Mouse (Mus musculus): ENCODE measurements around the gene Gm21970.

Gene Gm21970

GRCm38 (mm10) chr16:91391421-91391820, at the start of gene Gm21970:
Gene Gm21970, plus strand, starts transcription at chr16:91391721.
- DNase-seq (ENCODE audit: low spot score in 2 of 2): no peak

GRCm38 (mm10) chr16:91346491-91346890, 45.0 kb upstream of the Gm21970 start:
- no peak for DNase-seq (ENCODE audit: low spot score in 2 of 2)

GRCm38 (mm10) chr16:91347491-91348263, 43.8 kb upstream of the Gm21970 start:
- DNase-seq (ENCODE audit: low spot score in 2 of 2): peak in 1 of 2 experiments; percentile 25

GRCm38 (mm10) chr16:91348264-91348565, 43.3 kb upstream of the Gm21970 start:
- DNase-seq (ENCODE audit: low spot score in 2 of 2): peak in 1 of 2 experiments; percentile 40

GRCm38 (mm10) chr16:91348588-91349330, 42.8 kb upstream of the Gm21970 start:
- peak; percentile 57 to 70 for DNase-seq (ENCODE audit: low spot score in 2 of 2)

- DNase-seq (ENCODE audit: low spot score in 2 of 2): peak; percentile 69 to 82
Measured at GRCm38 (mm10) chr16:91352084-91352562, 39.4 kb upstream of the Gm21970 start.

GRCm38 (mm10) chr16:91352749-91353148, 38.8 kb upstream of the Gm21970 start:
- peak; percentile 64 to 78 for DNase-seq (ENCODE audit: low spot score in 2 of 2)

GRCm38 (mm10) chr16:91353177-91353576, 38.3 kb upstream of the Gm21970 start:
- peak in 1 of 2 experiments; percentile 27 for DNase-seq (ENCODE audit: low spot score in 2 of 2)

GRCm38 (mm10) chr16:91353638-91354037, 37.9 kb upstream of the Gm21970 start:
- no peak for DNase-seq (ENCODE audit: low spot score in 2 of 2)

- peak; percentile 41 to 64 for DNase-seq (ENCODE audit: low spot score in 2 of 2)
Measured at GRCm38 (mm10) chr16:91354599-91354998, 36.9 kb upstream of the Gm21970 start.

- peak; percentile 79 to 80 for DNase-seq (ENCODE audit: low spot score in 2 of 2)
Measured at GRCm38 (mm10) chr16:91355160-91355559, 36.4 kb upstream of the Gm21970 start.

GRCm38 (mm10) chr16:91356760-91357525, 34.6 kb upstream of the Gm21970 start:
- no peak for DNase-seq (ENCODE audit: low spot score in 2 of 2)

- no peak for DNase-seq (ENCODE audit: low spot score in 2 of 2)
Measured at GRCm38 (mm10) chr16:91357526-91357900, 34.0 kb upstream of the Gm21970 start.

- DNase-seq (ENCODE audit: low spot score in 2 of 2): peak; percentile 54 to 72
Measured at GRCm38 (mm10) chr16:91358555-91358954, 33.0 kb upstream of the Gm21970 start.

GRCm38 (mm10) chr16:91359531-91359930, 32.0 kb upstream of the Gm21970 start:
- DNase-seq (ENCODE audit: low spot score in 2 of 2): no peak

GRCm38 (mm10) chr16:91360162-91360561, 31.4 kb upstream of the Gm21970 start:
- no peak for DNase-seq (ENCODE audit: low spot score in 2 of 2)

GRCm38 (mm10) chr16:91362006-91362405, 29.5 kb upstream of the Gm21970 start:
- DNase-seq (ENCODE audit: low spot score in 2 of 2): no peak

- DNase-seq (ENCODE audit: low spot score in 2 of 2): no peak
Measured at GRCm38 (mm10) chr16:91362616-91363272, 28.8 kb upstream of the Gm21970 start.

- DNase-seq (ENCODE audit: low spot score in 2 of 2): no peak
Measured at GRCm38 (mm10) chr16:91363483-91363882, 28.0 kb upstream of the Gm21970 start.

GRCm38 (mm10) chr16:91366567-91366966, 25.0 kb upstream of the Gm21970 start:
- DNase-seq (ENCODE audit: low spot score in 2 of 2): peak; percentile 64 to 70

GRCm38 (mm10) chr16:91367066-91367465, 24.5 kb upstream of the Gm21970 start:
- DNase-seq (ENCODE audit: low spot score in 2 of 2): peak; percentile 56 to 61

Data from spleen, postnatal 36 days (tissue).